Mouse (Mus musculus) frontal cortex, adult (tissue): Measurements from ENCODE around the gene Gm8453.
"Not testable (repeated sequence)": the region's sequence is repeated elsewhere in the genome, so short reads cannot be mapped to it uniquely, and the experiment has no call there.

ENCODE experiments used
- ATAC-seq: cut with Nextera tagmentation; 2 replicates; pipeline ENCODE4 v1.9.2; 2017; ENCODE audit warnings: mild to moderate bottlenecking, moderate library complexity, mixed read lengths; ENCODE audit not compliant: low TSS enrichment

The Gm8453 gene

DNA sequence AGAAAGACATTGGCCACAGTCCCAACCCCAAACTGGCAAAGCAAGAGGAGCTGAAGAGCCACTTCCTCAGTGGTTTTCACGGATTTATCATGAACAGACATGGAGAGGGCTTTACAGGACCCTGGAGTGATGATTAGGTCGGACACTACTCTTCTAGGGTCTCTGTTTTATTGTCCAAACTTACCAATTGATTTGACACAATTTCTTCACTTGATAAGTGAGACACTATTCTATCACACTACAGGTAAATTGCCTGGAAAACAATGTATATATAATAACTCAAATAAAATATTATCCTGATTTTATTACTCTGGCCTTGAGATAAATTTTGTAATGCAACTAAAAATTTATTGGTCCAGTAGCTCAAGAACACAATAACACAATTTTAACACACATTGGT lies at the start of gene Gm8453:
Gene Gm8453, minus strand, starts transcription at position 101 of the 400 bp plus-strand sequence.
- not testable (repeated sequence) for ATAC-seq

DNA sequence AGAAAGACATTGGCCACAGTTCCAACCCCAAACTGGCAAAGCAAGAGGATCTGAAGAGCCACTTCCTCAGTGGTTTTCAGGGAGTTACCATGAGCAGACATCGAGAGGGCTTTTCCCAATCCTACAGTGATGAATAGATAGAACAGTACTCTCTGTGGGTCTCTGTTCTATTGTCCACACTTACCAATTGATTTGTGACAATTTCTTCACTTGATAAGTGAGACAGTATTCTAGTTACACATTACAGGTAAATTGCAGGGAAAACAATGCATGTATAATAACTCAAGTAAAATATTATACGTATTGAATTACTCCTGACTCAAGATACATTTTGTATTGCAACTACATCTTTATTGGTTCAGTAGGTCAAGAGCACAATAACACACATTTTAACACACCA lies 28.1 kb downstream of the Gm8453 start, which contains the start of gene Gm8653:
Gene Gm8653, minus strand, starts transcription at position 101 of the 400 bp plus-strand sequence.
- not testable (repeated sequence) for ATAC-seq

DNA sequence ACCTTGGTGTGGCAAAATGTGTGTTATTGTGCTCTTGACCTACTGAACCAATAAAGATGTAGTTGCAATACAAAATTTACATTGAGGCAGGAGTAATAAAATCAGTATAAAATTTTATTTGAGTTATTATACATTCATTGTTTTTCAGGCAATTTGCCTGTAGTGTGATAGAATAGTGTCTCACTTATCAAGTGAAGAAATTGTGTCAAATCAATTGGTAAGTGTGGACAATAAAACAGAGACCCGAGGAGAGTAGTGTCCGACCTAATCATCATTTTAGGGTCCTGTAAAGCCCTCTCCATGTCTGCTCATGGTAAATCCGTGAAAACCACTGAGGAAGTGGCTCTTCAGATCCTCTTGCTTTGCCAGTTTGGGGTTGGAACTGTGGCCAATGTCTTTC lies 40.2 kb downstream of the Gm8453 start, which contains the start of gene Vmn1r143:
Gene Vmn1r143, plus strand, starts transcription at position 301 of the 400 bp plus-strand sequence.
- not testable (repeated sequence) for ATAC-seq
